Mouse (Mus musculus) testis, postnatal 10 days (tissue): ENCODE results near the gene Zfp354a.
"Not testable (repeated sequence)": the region's sequence is repeated elsewhere in the genome, so short reads cannot be mapped to it uniquely, and the experiment has no call there.

Experiments
- DNase-seq: peaks from one replicate; pipeline ENCODE4 v3.0.0; 2021; ENCODE audit warnings: low spot score

The Zfp354a gene

DNA sequence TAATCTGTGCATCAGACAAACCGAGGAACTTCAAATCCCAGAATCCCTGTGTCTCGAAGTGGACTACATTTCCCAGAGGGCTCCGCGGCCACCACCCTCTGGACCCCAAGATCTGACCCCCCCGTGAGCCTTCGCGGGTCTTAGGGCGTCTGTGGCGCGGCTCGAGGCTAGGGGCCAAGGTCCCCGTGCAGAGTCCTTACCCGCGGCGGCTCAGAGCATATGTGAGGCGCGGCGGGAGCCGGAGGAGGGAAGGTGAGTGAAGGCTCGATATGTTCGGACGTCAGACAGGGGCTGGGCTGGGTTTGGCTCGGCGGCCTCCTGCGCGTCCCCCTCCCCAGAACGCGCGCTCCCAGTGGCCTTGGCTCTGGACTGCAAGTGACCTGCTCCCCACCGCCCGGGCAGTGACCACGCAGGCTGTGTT, at the start of gene Zfp354a:
TSS of gene Zfp354a (plus strand) at position 107 of the 421 bp plus-strand sequence.
- DNase-seq = peak; percentile 82

DNA sequence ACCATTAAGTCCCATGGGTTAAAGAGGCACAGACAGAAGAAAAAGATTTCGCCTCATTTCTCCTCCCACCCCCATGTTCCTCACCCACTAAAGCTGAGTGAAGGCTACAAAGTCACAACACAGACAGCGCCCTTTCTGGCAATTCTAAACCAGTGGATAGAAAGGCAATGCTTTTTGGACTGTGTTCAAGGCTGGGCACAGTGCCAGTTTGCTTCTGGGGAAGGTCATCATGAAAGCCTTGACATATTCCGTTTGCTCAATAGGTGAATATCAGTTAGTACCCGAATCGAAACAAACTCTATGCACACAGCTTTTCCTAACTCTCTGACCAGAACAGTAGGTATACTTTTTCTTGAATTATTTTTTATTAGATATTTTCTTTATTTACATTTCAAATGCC, 47.2 kb upstream of the Zfp354a start:
- peak; percentile 86 for DNase-seq

DNA sequence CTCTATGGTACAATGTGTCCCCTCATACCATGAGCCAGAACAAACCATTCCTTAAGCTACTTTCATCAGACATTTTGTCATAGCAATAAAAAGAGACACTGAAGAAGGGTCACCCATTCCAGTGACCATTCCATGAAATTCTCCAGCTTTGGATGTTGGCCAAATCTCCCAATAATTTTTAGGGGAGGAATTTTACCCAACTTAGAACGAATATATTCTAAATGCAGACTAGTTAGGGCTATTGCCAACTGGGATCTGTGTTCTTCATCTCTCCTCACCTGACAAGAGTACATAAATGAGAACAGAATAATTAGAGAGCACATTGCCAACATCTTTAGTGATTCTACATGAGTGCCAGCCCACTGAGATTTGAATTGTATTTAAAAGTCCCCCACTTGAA, 45.1 kb upstream of the Zfp354a start, which contains the start of gene Olfr54:
TSS of gene Olfr54 (plus strand) at position 301 of the 400 bp plus-strand sequence.
- DNase-seq = no peak

GRCm38 (mm10) chr11:51016341-51016740, 42.7 kb upstream of the Zfp354a start:
- DNase-seq = no peak

- DNase-seq = not testable (repeated sequence)
Observed at GRCm38 (mm10) chr11:51026811-51027210, 32.2 kb upstream of the Zfp354a start.

DNA sequence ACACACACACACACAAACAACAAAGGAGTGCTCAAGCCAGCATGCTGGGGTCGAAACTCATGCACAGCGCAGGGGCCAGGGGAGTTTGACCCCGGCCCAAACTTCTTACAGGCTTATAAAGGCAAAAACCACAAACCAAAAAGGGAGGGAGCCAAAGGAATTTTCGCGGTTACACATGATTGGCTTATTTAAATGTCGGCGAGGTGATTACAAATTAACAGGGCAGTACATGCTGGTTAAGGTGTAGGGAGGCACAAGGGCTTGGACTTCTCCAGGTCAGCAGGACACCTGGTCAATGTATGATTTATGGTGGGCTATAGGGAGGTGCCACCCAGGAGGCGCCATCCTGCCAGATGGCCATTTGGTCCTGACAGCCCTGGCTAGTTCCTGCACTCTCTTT, 29.7 kb upstream of the Zfp354a start:
- not testable (repeated sequence) for DNase-seq

DNA sequence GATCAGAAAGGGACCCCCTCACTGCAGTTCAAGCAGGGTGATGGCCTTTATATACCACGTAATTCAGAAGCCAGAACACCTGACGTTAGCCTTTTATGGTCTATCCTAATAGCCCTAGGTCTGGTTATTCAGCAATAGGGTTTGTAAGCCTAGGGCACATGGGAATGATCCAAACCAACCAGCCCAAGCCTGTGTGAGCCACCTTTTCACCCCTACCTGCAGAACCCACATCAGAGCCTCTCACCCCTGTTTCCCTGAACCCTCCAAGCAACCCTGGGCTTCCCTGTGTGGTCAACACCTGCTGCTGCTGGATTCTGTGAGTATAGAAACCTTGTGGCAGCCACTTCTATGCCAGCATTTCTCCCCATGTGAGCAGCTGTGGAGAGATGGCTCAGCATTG, 28.8 kb upstream of the Zfp354a start:
- no peak for DNase-seq

DNA sequence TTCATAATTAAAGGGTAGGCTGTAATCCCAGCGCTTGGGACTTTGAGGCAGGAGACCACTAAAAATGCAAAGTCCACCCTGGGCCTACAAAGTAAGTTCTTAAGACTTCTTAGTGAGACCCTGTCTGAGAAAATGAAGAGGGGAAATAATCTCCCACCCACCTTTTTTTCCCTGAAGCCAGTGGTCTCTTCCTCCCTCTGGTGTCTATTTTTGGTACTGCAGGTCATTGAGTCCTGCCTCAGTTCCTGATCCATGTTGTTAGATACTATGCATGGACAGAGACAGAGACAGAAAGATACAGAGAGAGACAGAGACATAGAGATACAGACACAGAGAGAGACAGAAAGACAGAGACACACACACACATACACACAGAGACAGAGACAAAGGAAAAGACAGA, 26.2 kb upstream of the Zfp354a start:
- DNase-seq = no peak

DNA sequence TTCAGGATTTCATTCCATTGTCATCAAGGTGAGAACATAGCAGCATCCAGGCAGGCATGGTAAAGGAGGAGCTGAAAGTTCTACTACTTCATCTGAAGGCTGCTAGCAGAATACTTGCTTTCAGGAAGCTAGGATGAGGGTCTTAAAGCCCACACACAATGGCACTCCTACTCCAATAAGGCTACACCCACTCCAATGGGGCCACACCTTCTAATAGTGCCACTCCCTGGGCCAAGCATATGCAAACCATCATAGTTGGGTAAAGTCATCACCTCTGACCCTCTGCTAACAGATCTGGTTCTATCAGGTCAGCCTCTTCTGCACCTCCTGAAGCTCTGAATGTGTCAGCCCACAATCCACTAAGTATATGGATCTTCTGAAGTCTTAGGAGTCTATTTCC, 24.9 kb upstream of the Zfp354a start:
- not testable (repeated sequence) for DNase-seq

GRCm38 (mm10) chr11:51035951-51036350, 23.1 kb upstream of the Zfp354a start:
- DNase-seq = peak; percentile 54

GRCm38 (mm10) chr11:51044776-51045175, 14.3 kb upstream of the Zfp354a start:
- not testable (repeated sequence) for DNase-seq

- not testable (repeated sequence) for DNase-seq
Observed at GRCm38 (mm10) chr11:51047809-51048208, 11.2 kb upstream of the Zfp354a start, which contains the start of gene Olfr1375. Gene Olfr1375 (plus strand): TSS chr11:51048109.

DNA sequence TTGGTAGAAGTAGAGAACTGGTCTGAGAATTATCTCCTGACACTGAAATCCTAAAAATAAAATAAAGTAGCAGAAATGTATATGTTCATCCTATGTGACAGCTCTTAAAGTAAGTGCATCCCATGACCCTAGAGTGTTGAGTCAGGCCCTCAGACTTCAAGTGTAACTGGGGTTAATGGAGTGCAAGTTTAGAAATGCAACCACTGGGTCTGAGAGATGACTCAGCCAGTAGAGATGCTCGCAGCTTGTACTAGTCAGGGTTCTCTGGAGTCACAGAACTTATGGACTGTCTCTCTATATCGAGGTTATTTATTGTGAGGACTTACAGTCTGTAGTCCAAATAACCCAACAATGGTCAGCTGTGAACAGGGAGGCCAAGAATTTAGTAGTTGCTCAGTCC, 7.4 kb upstream of the Zfp354a start:
- no peak for DNase-seq

GRCm38 (mm10) chr11:51053230-51053629, 5.8 kb upstream of the Zfp354a start:
- DNase-seq = no peak

DNA sequence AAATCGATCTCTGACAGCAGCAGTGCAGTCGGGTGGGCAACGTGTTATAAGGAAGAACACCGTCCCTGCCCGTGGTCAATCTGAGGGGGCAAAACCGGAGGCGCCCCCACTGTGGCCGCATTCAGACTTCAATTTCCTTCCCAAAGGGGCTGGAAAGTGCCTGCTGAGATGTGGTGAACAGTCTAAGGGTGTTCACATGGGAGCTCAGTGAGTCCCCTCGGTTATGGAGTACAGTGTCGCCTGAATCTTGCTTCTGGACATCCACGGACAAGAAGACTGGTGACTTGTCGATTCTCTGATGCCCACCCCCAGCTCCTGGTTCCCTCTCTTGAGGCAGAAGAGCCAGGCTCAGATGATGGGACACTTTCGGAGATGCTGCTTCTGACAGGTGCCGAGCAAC, 583 bp downstream of the Zfp354a start:
- DNase-seq = no peak

- DNase-seq = no peak
Observed at GRCm38 (mm10) chr11:51060981-51061380, 1.9 kb downstream of the Zfp354a start.

GRCm38 (mm10) chr11:51063276-51063675, 4.2 kb downstream of the Zfp354a start:
- no peak for DNase-seq

GRCm38 (mm10) chr11:51063841-51064240, 4.8 kb downstream of the Zfp354a start:
- no peak for DNase-seq

GRCm38 (mm10) chr11:51084527-51084926, 25.5 kb downstream of the Zfp354a start:
- DNase-seq = no peak

DNA sequence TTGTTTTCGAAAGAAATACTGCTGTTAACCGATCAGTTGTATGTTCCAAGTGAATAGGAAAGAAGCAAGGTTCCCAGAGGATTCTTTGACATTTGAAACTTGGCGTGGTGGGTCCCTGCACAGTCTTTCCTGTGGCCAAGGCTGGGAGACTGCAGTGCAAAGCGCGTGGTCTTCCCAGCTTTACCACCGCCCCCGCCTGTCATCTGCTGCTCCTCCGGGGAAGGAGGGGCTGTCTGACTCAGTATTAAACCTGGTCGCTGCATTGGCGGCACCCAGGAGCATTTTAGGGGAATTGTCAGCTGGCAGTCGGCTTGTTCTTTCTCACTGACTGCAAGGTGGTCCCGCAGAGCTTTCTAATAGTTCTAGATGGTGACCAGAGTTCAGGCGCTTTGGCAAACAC, 26.2 kb downstream of the Zfp354a start:
- DNase-seq = no peak

DNA sequence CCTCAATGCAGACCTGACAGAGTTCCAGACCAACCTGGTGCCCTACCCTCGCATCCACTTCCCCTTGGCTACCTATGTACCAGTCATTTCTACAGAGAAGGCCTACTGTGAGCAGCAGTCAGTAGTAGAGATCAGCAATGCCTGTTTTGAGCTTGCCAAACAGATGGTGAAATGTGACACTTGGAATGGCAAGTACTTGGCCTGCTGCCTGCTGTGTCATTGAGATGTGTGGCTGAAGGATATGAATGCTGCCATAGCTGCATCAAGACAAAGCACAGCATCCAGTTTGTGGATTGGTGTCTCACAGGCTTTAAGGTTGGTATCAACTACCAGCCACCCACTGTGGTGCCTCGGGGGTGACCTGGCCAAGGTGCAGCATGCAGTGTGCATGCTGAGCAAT, 48.2 kb downstream of the Zfp354a start:
- DNase-seq = no peak

- no peak for DNase-seq
Observed at GRCm38 (mm10) chr11:51110621-51111020, 51.6 kb downstream of the Zfp354a start.
